Mouse (Mus musculus) C2C12 (cell line): ENCODE data around the gene Rnf222. TPM values are rescaled to one million over a fixed set of nuclear protein-coding genes. Genes with fewer than 3 reads are reported as not detected.
A peak's percentile ranks its signal among the peaks of the same experiment; 100 is the strongest.
"Not testable (repeated sequence)": the region's sequence is repeated elsewhere in the genome, so short reads cannot be mapped to it uniquely, and the experiment has no call there.

Experiments used
- H3K27me3 ChIP-seq: one replicate; pipeline ENCODE4 v1.6.1; 2011; ENCODE audit not compliant: control insufficient read depth, insufficient read depth, insufficient read length
- H3K36me3 ChIP-seq: one replicate; pipeline ENCODE4 v1.6.1; 2011; ENCODE audit not compliant: control insufficient read depth, insufficient read depth
- H3K4me3 ChIP-seq: one replicate; pipeline ENCODE4 v1.5.1; 2011; ENCODE audit warnings: mild to moderate bottlenecking, control low read depth; ENCODE audit not compliant: poor library complexity, insufficient read depth, severe bottlenecking
- H3K79me2 ChIP-seq: one replicate; pipeline ENCODE4 v1.6.1; 2011; ENCODE audit not compliant: control insufficient read depth, insufficient read depth
- H3K79me3 ChIP-seq: one replicate; pipeline ENCODE4 v1.6.1; 2011; ENCODE audit warnings: low read depth, control low read depth
- H3ac ChIP-seq: one replicate; pipeline ENCODE3; 2011; ENCODE audit warnings: low read depth; ENCODE audit not compliant: control insufficient read depth, insufficient read length
- CEBPB ChIP-seq: IDR thresholded peaks from one replicate; pipeline ENCODE4 v1.6.1; 2011; ENCODE audit warnings: low read depth, mild to moderate bottlenecking, control low read depth, moderate library complexity
- CTCF ChIP-seq: IDR thresholded peaks from one replicate; pipeline ENCODE4 v1.5.1; 2011; ENCODE audit not compliant: control insufficient read depth, insufficient read depth, insufficient read length
- FOSL1 ChIP-seq: IDR thresholded peaks from one replicate; pipeline ENCODE4 v1.8.0; 2011; ENCODE audit warnings: mild to moderate bottlenecking, low read length; ENCODE audit not compliant: poor library complexity, insufficient read depth, severe bottlenecking
- MAX ChIP-seq: IDR thresholded peaks from one replicate; pipeline ENCODE4 v1.6.1; 2011; ENCODE audit warnings: mild to moderate bottlenecking, control low read depth
- MYOD1 ChIP-seq: IDR thresholded peaks from one replicate; pipeline ENCODE4 v1.6.1; 2011; ENCODE audit warnings: low read depth; ENCODE audit not compliant: control insufficient read depth, insufficient read length
- MYOG ChIP-seq: IDR thresholded peaks from one replicate; pipeline ENCODE4 v1.6.1; 2011; ENCODE audit not compliant: control insufficient read depth, insufficient read length; ENCODE audit errors: extremely low read depth
- USF1 ChIP-seq: IDR thresholded peaks from one replicate; pipeline ENCODE4 v1.6.1; 2011; ENCODE audit warnings: low read depth, mild to moderate bottlenecking, control low read depth, moderate library complexity
- polyA plus RNA-seq: library from polyadenylated mRNA; unstranded; fragments of >200 nt; fragmentation: generic; extraction: Trizol; gene quantifications from one replicate; pipeline ENCODE4 v1.2.1, GENCODE M21; 2012; ENCODE audit warnings: missing spikeins

Gene Rnf222
- polyA plus RNA-seq, 1 experiment, result not detected

- H3K36me3 ChIP-seq, result no peaks in the 10 kb centered on the region
- TF ChIP-seq MYOG, result no peak
- no peak overlapping the region for H3K4me3 ChIP-seq
- H3K27me3 ChIP-seq, result peaks cover 18% of the 10 kb centered on the region
- H3K79me2 ChIP-seq, result no peaks in the 10 kb centered on the region
- H3K79me3 ChIP-seq, result no peaks in the 10 kb centered on the region
- no peak overlapping the region for H3ac ChIP-seq
Measured at GRCm38 (mm10) chr11:68924749-68925148, 36.4 kb downstream of the Rnf222 start.

- Histone ChIP-seq H3K36me3 (no peaks in the 10 kb centered on the region), H3K4me3 (no peak within 1 kb of the TSS), H3K27me3 (peaks cover 13% of the 10 kb centered on the region), H3ac (no peak within 1 kb of the TSS), H3K79me3 (no peaks in the 10 kb centered on the region), H3K79me2 (no peaks in the 10 kb centered on the region)
- no peak for TF ChIP-seq MYOD1
- TF ChIP-seq MAX, result no peak
- no peak for TF ChIP-seq CTCF
- no peak for TF ChIP-seq MYOG
- no peak for TF ChIP-seq USF1
- TF ChIP-seq CEBPB, result no peak
- TF ChIP-seq FOSL1, result no peak
Measured at GRCm38 (mm10) chr11:68926981-68927380, 38.6 kb downstream of the Rnf222 start, which contains the start of gene Odf4. Gene Odf4 (minus strand): TSS chr11:68927081.

DNA sequence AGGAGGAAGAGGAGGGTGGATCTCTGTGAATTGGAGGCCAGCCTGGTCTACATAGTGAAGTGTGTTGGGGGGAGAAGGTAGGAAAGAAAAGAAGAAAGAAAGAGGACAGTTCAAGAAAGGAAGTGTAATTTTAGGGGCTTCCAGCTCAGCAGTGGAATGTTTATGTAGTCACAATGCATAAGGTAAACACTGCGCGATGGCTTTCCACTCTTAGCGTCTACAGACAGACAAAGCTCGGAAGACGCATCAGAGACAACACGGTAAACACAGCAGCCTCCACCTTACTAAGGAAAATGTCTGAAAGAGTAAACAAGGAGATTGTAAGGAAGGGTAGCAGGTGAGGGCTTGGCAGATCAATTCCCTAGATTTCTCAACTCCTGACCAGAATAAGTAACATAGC is 41.6 kb downstream of the Rnf222 start:
- H3ac ChIP-seq, result no peak overlapping the region
- no peak for TF ChIP-seq MYOD1
- no peak for TF ChIP-seq FOSL1
- no peak for TF ChIP-seq CEBPB
- TF ChIP-seq USF1, result no peak
- TF ChIP-seq MYOG, result no peak
- TF ChIP-seq MAX, result no peak
- no peak for TF ChIP-seq CTCF
- no peak overlapping the region for H3K4me3 ChIP-seq
- peaks cover 12% of the 10 kb centered on the region for H3K27me3 ChIP-seq
- H3K79me2 ChIP-seq, result no peaks in the 10 kb centered on the region
- H3K79me3 ChIP-seq, result no peaks in the 10 kb centered on the region
- no peaks in the 10 kb centered on the region for H3K36me3 ChIP-seq

DNA sequence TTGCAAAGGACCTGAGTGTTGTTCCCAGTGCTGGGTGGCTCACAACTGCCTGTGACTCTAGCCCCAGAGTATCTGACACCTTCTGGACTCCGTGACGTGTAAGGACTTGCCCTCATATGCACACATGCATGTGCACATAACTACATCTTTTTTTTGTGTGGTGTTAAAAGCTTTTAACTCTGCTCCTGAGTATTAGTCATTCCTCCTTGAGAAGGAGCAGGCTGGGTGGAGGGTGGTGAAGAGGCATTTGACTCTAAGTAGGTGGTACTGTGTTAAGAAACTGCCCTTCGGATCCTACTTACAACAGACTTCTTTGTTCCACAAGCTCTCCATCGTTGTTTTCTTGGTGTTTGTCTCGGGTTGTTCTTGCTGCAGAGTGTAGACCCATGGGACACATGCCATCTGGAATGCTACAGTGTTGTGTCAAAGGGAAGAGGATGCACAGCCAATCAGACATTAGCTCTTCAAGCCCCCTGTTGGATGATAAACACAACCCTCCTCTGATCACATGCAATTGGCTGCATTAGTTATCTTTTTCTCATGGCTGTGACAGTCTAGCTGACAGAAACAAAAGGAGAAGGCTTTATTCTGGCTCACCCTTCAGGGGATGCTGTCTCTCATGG is 45.6 kb downstream of the Rnf222 start:
- H3K79me2 ChIP-seq, result no peaks in the 10 kb centered on the region
- H3ac ChIP-seq, result no peak overlapping the region
- no peak overlapping the region for H3K4me3 ChIP-seq
- no peaks in the 10 kb centered on the region for H3K79me3 ChIP-seq
- H3K36me3 ChIP-seq, result no peaks in the 10 kb centered on the region
- no peaks in the 10 kb centered on the region for H3K27me3 ChIP-seq
- TF ChIP-seq CEBPB (no peak), CTCF (no peak), MYOG (no peak), USF1 (no peak), FOSL1 (no peak), MYOD1 (no peak), MAX (no peak)

GRCm38 (mm10) chr11:68936951-68937350 is 48.6 kb downstream of the Rnf222 start:
- not testable (repeated sequence) for H3K79me2 ChIP-seq, H3ac ChIP-seq, H3K4me3 ChIP-seq, H3K79me3 ChIP-seq, H3K27me3 ChIP-seq, H3K36me3 ChIP-seq

DNA sequence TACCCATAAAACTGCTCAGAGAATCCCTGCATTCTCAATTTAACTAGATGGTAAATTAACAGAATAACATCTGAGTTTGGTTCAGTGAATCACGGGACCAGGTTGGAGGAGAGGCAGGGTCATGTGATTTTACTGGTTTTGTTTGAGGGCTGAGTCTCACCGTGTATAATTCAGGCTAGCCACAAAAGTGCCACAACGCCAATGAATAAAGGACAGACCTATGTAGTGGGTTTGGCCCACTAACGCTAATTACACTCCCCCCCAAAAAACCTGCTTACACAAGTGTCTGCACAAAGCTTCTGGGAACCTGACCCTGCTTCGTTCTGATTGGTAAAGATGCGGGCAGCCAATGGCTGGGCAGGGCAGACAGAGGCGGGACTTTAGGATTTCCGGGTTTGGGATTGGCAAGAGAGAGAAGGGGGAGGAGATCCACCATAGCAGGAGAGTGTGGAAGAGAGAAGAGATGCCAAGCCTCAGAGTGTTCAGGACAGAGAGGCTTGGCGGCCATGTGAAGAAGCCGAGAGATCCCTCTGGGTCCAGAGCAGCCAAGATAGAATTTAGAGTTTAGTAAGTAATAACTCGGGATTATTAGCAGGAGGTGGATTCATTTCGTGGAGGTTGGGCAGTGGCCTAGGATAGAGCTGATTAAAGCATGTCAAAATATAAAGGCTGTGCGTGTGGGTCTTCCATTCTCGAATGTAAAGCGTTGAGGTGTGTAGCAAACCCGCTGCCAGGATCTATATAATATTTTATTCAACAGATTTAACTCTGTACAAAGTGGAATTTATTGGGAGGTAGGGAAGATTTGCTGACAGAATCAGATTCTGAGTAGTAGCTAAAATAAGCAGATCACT is 51.3 kb downstream of the Rnf222 start:
- H3ac ChIP-seq, result peak overlapping the region; percentile 12
- peak; percentile 65 for TF ChIP-seq USF1
- TF ChIP-seq MYOG, result no peak
- no peak for TF ChIP-seq CEBPB
- H3K4me3 ChIP-seq, result peak overlapping the region; percentile 15
- H3K79me2 ChIP-seq, result no peaks in the 10 kb centered on the region
- no peaks in the 10 kb centered on the region for H3K36me3 ChIP-seq
- H3K27me3 ChIP-seq, result no peaks in the 10 kb centered on the region
- no peaks in the 10 kb centered on the region for H3K79me3 ChIP-seq
